ENCODE assay signal across 22 mouse cellular contexts in the genomic region with DNA sequence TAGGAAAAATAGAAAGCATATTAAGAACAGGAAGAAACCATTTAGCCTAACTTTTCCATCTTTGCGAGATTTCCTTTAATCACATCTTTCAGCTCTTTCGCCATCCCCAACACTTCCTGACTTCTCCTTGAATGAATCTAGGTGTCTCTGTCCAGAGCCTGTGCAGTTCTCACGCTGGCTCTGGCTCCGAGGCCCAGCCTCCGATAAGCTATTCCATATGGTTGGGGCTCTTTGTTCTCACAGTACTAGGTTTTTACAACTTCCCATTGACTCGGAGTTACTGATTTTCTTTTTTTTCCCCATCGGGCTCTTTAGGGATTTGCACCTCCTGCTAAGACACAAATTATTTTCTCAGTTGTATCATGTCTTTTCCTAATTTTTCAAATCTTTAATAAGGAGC.
DNase-seq lines count a peak whose midpoint lies in the region; ATAC-seq and TF ChIP-seq lines count a peak whose summit lies in the region.
"Had no signal": no experiment of that assay in that cellular context is flagged by ENCODE, and none has a peak within 500 bp of the region (broad histone marks: within the 10 kb centered on the region; RNA-seq: fewer than 3 reads in every experiment).

No protein-coding gene starts in this region.

- H3K4me2 ChIP-seq in limb, embryonic 14.5 days (replicated peaks; ENCODE audit: low read depth, low read length, severe bottlenecking) = no peak overlapping the region
- H3K4me2 ChIP-seq: heart, embryonic 11.5 days; heart, embryonic 15.5 days; hindbrain, embryonic 13.5 days had no signal

- peaks cover 50% of the 10 kb centered on the region for H3K27me3 ChIP-seq in limb, embryonic 10.5 days (ENCODE audit: low read depth, poor library complexity, severe bottlenecking)
- H3K27me3 ChIP-seq in limb, embryonic 14.5 days (ENCODE audit: control insufficient read depth, insufficient read depth, low read length) = no peaks in the 10 kb centered on the region
- H3K27me3 ChIP-seq: heart, embryonic 15.5 days; hindbrain, embryonic 13.5 days had no signal

- no peak overlapping the region for H3K4me3 ChIP-seq in limb, embryonic 10.5 days
- H3K4me3 ChIP-seq in limb, embryonic 14.5 days (replicated peaks; ENCODE audit: low read length) = no peak overlapping the region
- H3K4me3 ChIP-seq: heart, adult 2 months; heart, embryonic 15.5 days; hindbrain, embryonic 13.5 days had no signal

- H3K9ac ChIP-seq in limb, embryonic 14.5 days (ENCODE audit: low read depth, low read length, severe bottlenecking) = no peak overlapping the region
- H3K9ac ChIP-seq: heart, embryonic 15.5 days; hindbrain, embryonic 13.5 days had no signal

- no peaks in the 10 kb centered on the region for H3K9me3 ChIP-seq in limb, embryonic 10.5 days (replicated peaks)
- no peaks in the 10 kb centered on the region for H3K9me3 ChIP-seq in limb, embryonic 14.5 days (ENCODE audit: control insufficient read depth, low read length)
- H3K9me3 ChIP-seq: G1E; heart, embryonic 15.5 days; hindbrain, embryonic 13.5 days had no signal

- DNase-seq in embryo, embryonic 10 days (ENCODE audit: low spot score) = peak; percentile 22
- DNase-seq in embryo, embryonic 9.5 days (ENCODE audit: extremely low spot score) = no peak
- peak; percentile 36 for DNase-seq in limb, embryonic 10.5 days (ENCODE audit: low spot score)
- peak; percentile 51 for DNase-seq in limb, embryonic 14.5 days (ENCODE audit: low spot score)
- no peak for DNase-seq in cerebellum, adult 9-11 months
- no peak for DNase-seq in testis, postnatal 10 days (ENCODE audit: low spot score)
- DNase-seq in cerebellum, postnatal 10 days = no peak
- DNase-seq: adrenal gland, postnatal 10 days; B cell, adult 2 months; cerebellum, adult 11 months; cerebellum, adult 8-10 months; cerebellum, postnatal 36 days; gastrocnemius, postnatal 14 days; heart, adult 2 months; heart, postnatal 14 days had no signal

- peak; percentile 85; the same call in 1 of the 2 replicates for ATAC-seq in limb, embryonic 14.5 days (ENCODE audit: low FRiP score, low read depth)
- ATAC-seq: CD4-positive, CD25-positive, alpha-beta regulatory T cell, adult 4 months; forebrain, embryonic 16.5 days; hindbrain, postnatal 0 days had no signal

- 32% methylated on average over 7 of the region's 7 CpGs for WGBS in limb, embryonic 10.5 days
- 33% methylated on average over 7 of the region's 7 CpGs for WGBS in limb, embryonic 14.5 days

- no peaks in the 10 kb centered on the region for H3K36me3 ChIP-seq in limb, embryonic 10.5 days
- no peaks in the 10 kb centered on the region for H3K36me3 ChIP-seq in limb, embryonic 14.5 days (ENCODE audit: control insufficient read depth, insufficient read depth, low read length)
- H3K36me3 ChIP-seq: G1E; heart, embryonic 15.5 days; hindbrain, embryonic 13.5 days had no signal

- peaks cover 17% of the 10 kb centered on the region; the same call in 1 of the 2 replicates for H3K4me1 ChIP-seq in limb, embryonic 10.5 days
- peaks cover 2% of the 10 kb centered on the region; the same call in 1 of the 2 replicates for H3K4me1 ChIP-seq in limb, embryonic 14.5 days (ENCODE audit: control insufficient read depth, insufficient read depth, low read length)
- H3K4me1 ChIP-seq: heart, embryonic 15.5 days; hindbrain, embryonic 13.5 days had no signal

- TF ChIP-seq POLR2A in limb, embryonic 14.5 days (IDR thresholded peaks at IDR 0.05; ENCODE audit: borderline replicate concordance, extremely low read depth, insufficient read depth, insufficient read length) = no peak

- H3K27ac ChIP-seq in limb, embryonic 10.5 days = 0 out of 2 replicates have a peak overlapping the region, but pooled peaks have one; percentile 50
- H3K27ac ChIP-seq in limb, embryonic 14.5 days (replicated peaks; ENCODE audit: low read depth, low read length) = 0 out of 2 replicates have a peak overlapping the region, but pooled peaks have one; percentile 14
- H3K27ac ChIP-seq: heart, adult 2 months; heart, embryonic 15.5 days; hindbrain, embryonic 13.5 days; hindbrain, postnatal 0 days had no signal

Comparison
In these comparisons a context has a peak if more than half of its experiments do, and no peak if none do; other contexts are left out.
1. DNase-seq: peak in embryo, embryonic 10 days (single experiment), limb, embryonic 10.5 days (single experiment) and limb, embryonic 14.5 days (single experiment); none in embryo, embryonic 9.5 days (single experiment), cerebellum, adult 9-11 months (single experiment), testis, postnatal 10 days (single experiment) and cerebellum, postnatal 10 days (0 of 2).